Comparison of ENCODE assay signal across 8 mouse cellular contexts in the genomic region with DNA sequence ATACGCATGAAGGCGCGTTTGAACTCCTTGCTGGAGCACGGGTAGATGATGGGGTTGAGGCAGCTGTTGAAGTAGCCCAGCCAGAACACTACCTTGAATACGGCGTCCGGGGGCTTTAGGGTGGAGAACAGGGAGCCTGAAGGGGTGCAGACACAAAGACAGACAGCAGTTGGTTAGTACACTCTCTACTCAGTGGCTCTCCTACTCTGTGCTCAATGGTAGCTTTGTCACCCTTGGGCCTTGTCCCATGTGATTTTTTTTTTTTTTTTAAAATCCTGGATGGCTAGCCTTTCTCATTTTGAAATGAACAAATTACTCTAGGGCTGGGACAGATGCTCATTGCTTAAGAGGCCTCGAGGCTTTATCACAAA. TPM values are rescaled to one million over a fixed set of nuclear protein-coding genes. Genes with fewer than 3 reads are reported as not detected.
DNase-seq lines count a peak whose midpoint lies in the region; ATAC-seq lines count a peak whose summit lies in the region.
"Had no signal": no experiment of that assay in that cellular context is flagged by ENCODE, and none has a peak within 500 bp of the region (broad histone marks: within the 10 kb centered on the region; RNA-seq: fewer than 3 reads in every experiment).

No protein-coding gene starts in this region.

- 13% methylated on average over 8 of the region's 8 CpGs for WGBS in lung, embryonic 15.5 days
- WGBS in forebrain, embryonic 16.5 days, result 17% methylated on average over 8 of the region's 8 CpGs
- 22% methylated on average over 8 of the region's 8 CpGs for WGBS in limb, embryonic 15.5 days
- WGBS in stomach, embryonic 16.5 days, result 22% methylated on average over 8 of the region's 8 CpGs

- no peak for ATAC-seq in lung, embryonic 15.5 days (ENCODE audit: borderline replicate concordance, extremely low read depth, low FRiP score, low TSS enrichment)
- no peak for ATAC-seq in forebrain, embryonic 16.5 days
- no peak for ATAC-seq in limb, embryonic 15.5 days (ENCODE audit: insufficient number of reproducible peaks, low FRiP score, low TSS enrichment, low read depth)
- no peak for ATAC-seq in stomach, embryonic 16.5 days (ENCODE audit: insufficient read depth, low FRiP score)

- peak overlapping the region; percentile 54; the same call in 1 of the 2 replicates for H3K27ac ChIP-seq in lung, embryonic 15.5 days
- no peak overlapping the region for H3K27ac ChIP-seq in forebrain, embryonic 16.5 days (ENCODE audit: low read length)
- H3K27ac ChIP-seq in limb, embryonic 15.5 days, result no peak overlapping the region
- H3K27ac ChIP-seq in stomach, embryonic 16.5 days (ENCODE audit: low read length), result no peak overlapping the region

- H3K27me3 ChIP-seq in lung, embryonic 15.5 days, result peaks cover 13% of the 10 kb centered on the region; the same call in 1 of the 2 replicates
- H3K27me3 ChIP-seq in forebrain, embryonic 16.5 days (replicated peaks; ENCODE audit: control insufficient read depth, insufficient read depth, low read length), result peaks cover 12% of the 10 kb centered on the region
- peaks cover 24% of the 10 kb centered on the region for H3K27me3 ChIP-seq in limb, embryonic 15.5 days
- peaks cover 9% of the 10 kb centered on the region for H3K27me3 ChIP-seq in stomach, embryonic 16.5 days (ENCODE audit: control insufficient read depth, insufficient read depth, low read length)

- DNase-seq in lung, postnatal 36 days, result no peak
- no peak for DNase-seq in spleen, adult 18-20 months
- no peak for DNase-seq in right cerebral cortex, postnatal 10 days (ENCODE audit: low spot score in 2 of 2)

- H3K9me3 ChIP-seq in lung, embryonic 15.5 days, result no peaks in the 10 kb centered on the region
- no peaks in the 10 kb centered on the region for H3K9me3 ChIP-seq in forebrain, embryonic 16.5 days (ENCODE audit: control insufficient read depth, low read length)
- H3K9me3 ChIP-seq in limb, embryonic 15.5 days, result no peaks in the 10 kb centered on the region
- no peaks in the 10 kb centered on the region for H3K9me3 ChIP-seq in stomach, embryonic 16.5 days (replicated peaks; ENCODE audit: control insufficient read depth, low read length)

- H3K9ac ChIP-seq in lung, embryonic 15.5 days, result peak overlapping the region; percentile 32; the same call in 1 of the 2 replicates
- H3K9ac ChIP-seq in forebrain, embryonic 16.5 days (replicated peaks; ENCODE audit: low read depth, low read length), result no peak overlapping the region; the same call in 1 of the 2 replicates
- H3K9ac ChIP-seq in limb, embryonic 15.5 days, result no peak overlapping the region
- H3K9ac ChIP-seq in stomach, embryonic 16.5 days (ENCODE audit: low read length), result no peak overlapping the region

- peak overlapping the region; percentile 42 for H3K4me3 ChIP-seq in lung, embryonic 15.5 days
- H3K4me3 ChIP-seq in forebrain, embryonic 16.5 days (replicated peaks; ENCODE audit: low read length), result peak overlapping the region; percentile 38
- H3K4me3 ChIP-seq in limb, embryonic 15.5 days, result peak overlapping the region; percentile 40
- peak overlapping the region; percentile 42 for H3K4me3 ChIP-seq in stomach, embryonic 16.5 days (replicated peaks; ENCODE audit: low read length)
- H3K4me3 ChIP-seq: myocyte had no signal

- peak overlapping the region; percentile 83 for H3K4me2 ChIP-seq in lung, embryonic 15.5 days
- H3K4me2 ChIP-seq in forebrain, embryonic 16.5 days (ENCODE audit: low read length), result peak overlapping the region; percentile 56
- peak overlapping the region; percentile 75 for H3K4me2 ChIP-seq in limb, embryonic 15.5 days
- H3K4me2 ChIP-seq in stomach, embryonic 16.5 days (ENCODE audit: low read depth, low read length), result peak overlapping the region; percentile 56

- H3K4me1 ChIP-seq in lung, embryonic 15.5 days, result peaks cover 19% of the 10 kb centered on the region
- peaks cover 6% of the 10 kb centered on the region for H3K4me1 ChIP-seq in forebrain, embryonic 16.5 days (replicated peaks; ENCODE audit: control insufficient read depth, insufficient read depth, low read length)
- peaks cover 6% of the 10 kb centered on the region for H3K4me1 ChIP-seq in limb, embryonic 15.5 days
- peaks cover 5% of the 10 kb centered on the region; the same call in 1 of the 2 replicates for H3K4me1 ChIP-seq in stomach, embryonic 16.5 days (ENCODE audit: control insufficient read depth, insufficient read depth, low read length)

- no peaks in the 10 kb centered on the region for H3K36me3 ChIP-seq in lung, embryonic 15.5 days
- H3K36me3 ChIP-seq in forebrain, embryonic 16.5 days (ENCODE audit: control insufficient read depth, insufficient read depth), result no peaks in the 10 kb centered on the region
- no peaks in the 10 kb centered on the region for H3K36me3 ChIP-seq in limb, embryonic 15.5 days
- no peaks in the 10 kb centered on the region for H3K36me3 ChIP-seq in stomach, embryonic 16.5 days (ENCODE audit: control insufficient read depth, insufficient read depth, low read length)

RNA-seq across cellular contexts. Expression of a gene that starts 28.5 kb away (rescaled TPM):
- polyA plus RNA-seq in lung, embryonic 15.5 days (2015; fragmentation: Nextera tagmentation; extraction: Ambion mirVana), result 64.7 and 64.8 TPM in 2 replicates
- polyA plus RNA-seq in forebrain, embryonic 16.5 days (2015; fragmentation: Nextera tagmentation; extraction: Ambion mirVana), result 66.9 and 75.7 TPM in 2 replicates
- 65.8 and 68.1 TPM in 2 replicates for polyA plus RNA-seq in limb, embryonic 15.5 days (2015; fragmentation: Nextera tagmentation; extraction: Ambion mirVana)
- 58.8 and 60.7 TPM in 2 replicates for polyA plus RNA-seq in stomach, embryonic 16.5 days (2015; fragmentation: Nextera tagmentation; extraction: Ambion mirVana)
